Mouse (Mus musculus): ENCODE data around the gene Fnbp1. TPM values are rescaled to one million over a fixed set of nuclear protein-coding genes. Genes with fewer than 3 reads are reported as not detected.

The Fnbp1 gene
- polyA plus RNA-seq, 1 experiment from 2014 or later, result 17.3 TPM

DNA sequence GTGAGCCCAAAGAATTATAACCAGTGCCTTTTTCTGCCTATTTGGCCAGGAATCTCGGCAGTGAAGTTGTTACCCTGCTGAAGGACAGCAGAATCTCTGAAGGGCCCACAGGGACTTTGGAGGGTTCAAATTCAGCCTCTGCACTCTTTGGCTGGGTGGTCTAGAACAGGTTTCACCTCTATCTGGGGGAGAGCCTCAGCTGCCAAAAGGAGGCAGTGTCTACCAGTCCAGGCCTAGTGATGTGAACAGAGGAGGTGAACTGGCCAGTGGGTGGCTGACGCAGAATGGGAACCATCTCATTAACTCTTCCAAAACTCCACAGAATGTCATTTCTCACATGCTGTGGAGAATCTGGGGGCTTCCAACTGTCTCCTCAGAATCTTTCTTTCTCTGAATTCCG, 697 bp upstream of the Fnbp1 start:
- no peak for ATAC-seq (replicated peaks; ENCODE audit: low FRiP score)
- no peak for DNase-seq (ENCODE audit: low spot score)
- peak overlapping the region; percentile 79; the same call in 1 of the 2 replicates for H3K9ac ChIP-seq (ENCODE audit: low read length)

DNA sequence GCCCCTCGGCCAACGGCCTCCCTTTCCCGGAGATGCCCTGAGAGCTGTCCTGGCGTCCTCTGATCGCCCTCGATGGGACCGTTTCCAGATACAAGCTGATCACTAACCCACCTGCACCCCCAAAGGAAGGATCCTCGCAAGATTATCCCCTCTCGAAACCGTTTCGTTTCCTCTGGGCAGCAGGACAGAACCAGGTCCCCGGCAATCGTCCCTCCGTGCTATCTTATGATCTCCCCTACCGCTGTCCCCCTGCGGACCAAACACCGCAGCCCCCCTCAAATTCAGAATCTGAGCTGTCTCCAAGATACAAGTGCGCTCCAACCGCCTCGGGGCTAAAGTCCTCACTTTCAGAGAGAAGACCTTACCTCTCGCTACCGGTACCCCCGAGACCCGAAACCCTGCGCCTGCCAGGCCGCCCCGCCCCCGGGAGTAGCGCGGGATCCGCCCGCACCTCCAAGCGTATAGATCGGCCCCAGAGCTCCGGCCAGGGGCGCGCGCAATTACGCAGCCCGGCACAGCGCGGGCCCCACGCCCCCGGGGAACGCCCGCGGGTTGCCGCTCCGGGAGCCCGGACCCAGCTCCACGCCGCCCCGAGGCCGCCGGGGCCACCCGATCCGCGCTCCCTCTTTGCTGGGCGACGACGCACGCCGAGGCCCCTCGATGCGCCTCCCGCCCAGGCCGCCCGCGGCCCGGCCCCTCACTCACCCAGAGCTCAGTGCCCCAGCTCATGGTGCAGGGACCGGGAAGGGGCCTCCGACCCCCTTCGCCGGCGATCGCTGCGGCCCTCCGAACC, 538 bp downstream of the Fnbp1 start:
- under 1% methylated on average over 71 of the region's 78 CpGs for WGBS
- Histone ChIP-seq H3K4me1 (replicated peaks; ENCODE audit: control insufficient read depth, insufficient read depth, low read length) (peaks cover 5% of the 10 kb centered on the region; the same call in 1 of the 2 replicates), H3K27ac (ENCODE audit: low read depth, low read length) (peak overlapping the region; percentile 41; the same call in 1 of the 2 replicates), H3K9me3 (ENCODE audit: control insufficient read depth, low read length) (no peaks in the 10 kb centered on the region), H3K4me2 (ENCODE audit: low read depth, low read length, severe bottlenecking) (peak overlapping the region; percentile 73), H3K9ac (ENCODE audit: low read length) (peak overlapping the region; percentile 79), H3K4me3 (ENCODE audit: low read depth, low read length) (peak overlapping the region; percentile 75), H3K27me3 (ENCODE audit: control insufficient read depth, insufficient read depth, low read length) (peaks cover 2% of the 10 kb centered on the region; the same call in 1 of the 2 replicates), H3K36me3 (ENCODE audit: control insufficient read depth, insufficient read depth, low read length) (no peaks in the 10 kb centered on the region)
- peak; percentile 68 for DNase-seq (ENCODE audit: low spot score)
- ATAC-seq (replicated peaks; ENCODE audit: low FRiP score), result peak; percentile 66

More for the DNA sequence above, 697 bp upstream of the Fnbp1 start:
- 0 out of 2 replicates have a peak overlapping the region, but pooled peaks have one; percentile 12 for H3K27ac ChIP-seq (ENCODE audit: low read depth, low read length)
- H3K9me3 ChIP-seq (ENCODE audit: control insufficient read depth, low read length), result no peaks in the 10 kb centered on the region
- H3K4me2 ChIP-seq (ENCODE audit: low read depth, low read length, severe bottlenecking), result peak overlapping the region; percentile 73
- H3K4me1 ChIP-seq (replicated peaks; ENCODE audit: control insufficient read depth, insufficient read depth, low read length), result peaks cover 5% of the 10 kb centered on the region; the same call in 1 of the 2 replicates
- H3K4me3 ChIP-seq (ENCODE audit: low read depth, low read length), result peak overlapping the region; percentile 75
- WGBS, result 34% methylated on average over 3 of the region's 3 CpGs
- peaks cover 2% of the 10 kb centered on the region; the same call in 1 of the 2 replicates for H3K27me3 ChIP-seq (ENCODE audit: control insufficient read depth, insufficient read depth, low read length)
- no peaks in the 10 kb centered on the region for H3K36me3 ChIP-seq (ENCODE audit: control insufficient read depth, insufficient read depth, low read length)

DNA sequence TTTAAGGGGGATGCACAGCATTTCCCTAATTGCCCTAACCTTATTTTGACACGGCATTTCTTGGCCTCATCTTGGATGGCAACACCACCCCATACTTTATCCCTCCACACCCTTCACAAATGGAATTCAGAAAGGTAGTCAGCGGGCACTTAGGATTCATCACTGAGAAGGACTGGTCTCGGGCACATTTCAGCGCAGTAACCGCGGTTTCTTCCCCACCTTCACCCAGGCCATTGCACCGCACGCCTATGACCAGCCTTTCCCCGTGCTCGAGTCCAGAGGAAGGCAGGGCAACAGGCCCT, 1.1 kb downstream of the Fnbp1 start:
- no peak for DNase-seq (ENCODE audit: low spot score)
- no peak overlapping the region for H3K27ac ChIP-seq (ENCODE audit: low read depth, low read length)
- peaks cover 5% of the 10 kb centered on the region; the same call in 1 of the 2 replicates for H3K4me1 ChIP-seq (replicated peaks; ENCODE audit: control insufficient read depth, insufficient read depth, low read length)
- H3K4me2 ChIP-seq (ENCODE audit: low read depth, low read length, severe bottlenecking), result peak overlapping the region; percentile 73
- H3K36me3 ChIP-seq (ENCODE audit: control insufficient read depth, insufficient read depth, low read length), result no peaks in the 10 kb centered on the region
- H3K9ac ChIP-seq (ENCODE audit: low read length), result peak overlapping the region; percentile 79
- H3K27me3 ChIP-seq (ENCODE audit: control insufficient read depth, insufficient read depth, low read length), result peaks cover 2% of the 10 kb centered on the region; the same call in 1 of the 2 replicates
- no peak for ATAC-seq (replicated peaks; ENCODE audit: low FRiP score)
- WGBS, result 7% methylated on average over 10 of the region's 10 CpGs
- H3K9me3 ChIP-seq (ENCODE audit: control insufficient read depth, low read length), result no peaks in the 10 kb centered on the region
- peak overlapping the region; percentile 75 for H3K4me3 ChIP-seq (ENCODE audit: low read depth, low read length)

DNA sequence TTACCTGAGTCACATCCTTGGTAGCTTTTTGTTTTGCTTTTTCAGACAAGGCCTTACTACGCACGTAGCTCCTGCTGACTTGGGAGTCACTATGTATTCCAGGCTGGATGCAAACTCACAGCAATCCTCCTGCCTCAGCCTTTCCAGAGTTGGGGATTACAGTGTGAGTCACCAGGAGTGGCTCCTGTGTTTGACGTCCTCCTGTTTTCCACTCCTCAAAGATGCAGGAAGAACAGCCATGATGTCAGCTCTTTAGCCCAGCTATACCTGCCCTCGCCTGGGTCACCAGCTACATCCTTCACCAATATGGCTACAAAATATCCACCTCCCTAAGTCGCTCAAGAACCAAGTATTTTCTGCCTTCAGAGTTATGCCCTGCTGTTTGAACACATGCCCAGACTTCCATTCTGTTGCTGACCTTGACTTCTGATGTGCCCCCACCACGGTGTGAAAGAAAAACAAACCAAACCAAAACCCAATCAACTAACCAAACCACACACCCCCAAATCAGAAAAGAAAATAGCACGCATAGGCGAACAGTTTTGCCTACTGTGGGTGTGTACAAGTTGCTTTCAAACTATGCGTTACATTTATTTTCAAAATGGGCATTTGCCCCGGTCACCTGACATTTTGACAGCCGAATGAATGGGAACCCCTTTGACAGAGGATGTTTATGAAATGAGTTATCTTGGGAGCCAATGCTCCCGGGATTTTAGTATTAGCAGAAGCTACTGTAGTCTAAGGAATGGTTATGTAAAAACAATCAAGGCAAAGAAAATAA, 1.6 kb downstream of the Fnbp1 start:
- WGBS, result 84% methylated on average over 12 of the region's 12 CpGs

DNA sequence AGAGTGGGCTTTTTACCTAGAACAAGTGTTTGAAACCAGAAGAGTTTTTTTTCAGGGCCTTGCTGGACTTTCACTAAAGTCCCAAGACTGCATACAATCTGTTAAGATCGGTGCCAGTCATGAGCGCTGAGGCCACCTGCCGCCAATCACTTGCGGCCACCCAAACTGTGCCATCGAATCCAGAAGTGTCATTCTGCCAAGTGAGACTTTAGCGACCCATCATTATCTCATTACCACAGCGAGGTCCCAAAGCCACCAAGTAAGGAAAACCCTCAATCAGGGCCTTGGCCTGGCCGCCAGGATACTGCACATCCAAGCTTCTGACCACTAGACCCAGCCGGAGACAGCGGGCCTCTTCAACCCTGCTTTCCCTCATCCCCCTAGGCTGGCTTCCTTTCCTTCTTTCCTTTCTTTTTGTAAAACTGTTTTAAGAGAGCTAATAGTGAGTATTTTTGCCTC, 2.6 kb downstream of the Fnbp1 start:
- H3K4me2 ChIP-seq (ENCODE audit: low read depth, low read length, severe bottlenecking), result no peak overlapping the region
- H3K9ac ChIP-seq (ENCODE audit: low read length), result no peak overlapping the region
- peaks cover 2% of the 10 kb centered on the region; the same call in 1 of the 2 replicates for H3K27me3 ChIP-seq (ENCODE audit: control insufficient read depth, insufficient read depth, low read length)
- H3K4me3 ChIP-seq (ENCODE audit: low read depth, low read length), result no peak overlapping the region
- H3K36me3 ChIP-seq (ENCODE audit: control insufficient read depth, insufficient read depth, low read length), result no peaks in the 10 kb centered on the region
- ATAC-seq (replicated peaks; ENCODE audit: low FRiP score) (no peak), DNase-seq (ENCODE audit: low spot score) (no peak)
- WGBS, result 91% methylated on average over 10 of the region's 10 CpGs
- peaks cover 5% of the 10 kb centered on the region; the same call in 1 of the 2 replicates for H3K4me1 ChIP-seq (replicated peaks; ENCODE audit: control insufficient read depth, insufficient read depth, low read length)
- no peaks in the 10 kb centered on the region for H3K9me3 ChIP-seq (ENCODE audit: control insufficient read depth, low read length)
- H3K27ac ChIP-seq (ENCODE audit: low read depth, low read length), result no peak overlapping the region

More for the DNA sequence above, 1.6 kb downstream of the Fnbp1 start:
- peaks cover 2% of the 10 kb centered on the region; the same call in 1 of the 2 replicates for H3K27me3 ChIP-seq (ENCODE audit: control insufficient read depth, insufficient read depth, low read length)
- peak overlapping the region; percentile 75; the same call in 1 of the 2 replicates for H3K4me3 ChIP-seq (ENCODE audit: low read depth, low read length)
- H3K4me1 ChIP-seq (replicated peaks; ENCODE audit: control insufficient read depth, insufficient read depth, low read length), result peaks cover 5% of the 10 kb centered on the region; the same call in 1 of the 2 replicates
- H3K27ac ChIP-seq (ENCODE audit: low read depth, low read length), result no peak overlapping the region
- no peak for DNase-seq (ENCODE audit: low spot score)
- no peak overlapping the region for H3K9ac ChIP-seq (ENCODE audit: low read length)
- no peaks in the 10 kb centered on the region for H3K9me3 ChIP-seq (ENCODE audit: control insufficient read depth, low read length)
- H3K4me2 ChIP-seq (ENCODE audit: low read depth, low read length, severe bottlenecking), result peak overlapping the region; percentile 73; the same call in 1 of the 2 replicates
- H3K36me3 ChIP-seq (ENCODE audit: control insufficient read depth, insufficient read depth, low read length), result no peaks in the 10 kb centered on the region
- no peak for ATAC-seq (replicated peaks; ENCODE audit: low FRiP score)

DNA sequence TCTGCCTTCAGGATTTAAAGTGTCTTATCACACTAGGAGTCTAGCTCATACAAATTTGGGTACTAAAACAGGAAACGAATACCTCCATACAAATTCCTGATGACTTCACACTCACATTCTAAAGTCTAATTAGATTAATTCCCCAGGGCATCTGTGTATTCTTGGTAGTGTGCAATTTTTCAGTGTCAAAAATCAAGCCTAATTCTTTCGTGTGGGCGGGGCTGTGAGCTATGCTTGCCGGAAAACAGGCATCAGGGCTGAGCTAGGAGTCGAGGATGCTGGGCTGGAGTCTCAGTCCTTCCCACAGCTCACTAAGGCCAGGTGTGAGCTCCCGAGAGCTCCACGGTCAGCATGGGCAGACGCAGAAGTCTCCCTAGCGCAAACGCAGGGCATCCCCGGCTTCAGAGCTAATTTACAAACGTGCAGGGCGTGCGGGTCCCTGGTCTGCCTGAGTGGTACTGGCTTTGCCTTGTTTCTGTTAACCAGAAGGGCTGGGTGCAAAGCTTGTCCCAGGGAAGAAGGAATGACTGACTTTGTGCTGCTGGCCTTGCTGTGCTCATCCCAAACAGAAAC, 4.7 kb downstream of the Fnbp1 start:
- no peak for ATAC-seq (replicated peaks; ENCODE audit: low FRiP score)
- Histone ChIP-seq H3K27me3 (ENCODE audit: control insufficient read depth, insufficient read depth, low read length) (0 out of 2 replicates have a peak, but pooled peaks cover 2% of the 10 kb centered on the region), H3K4me3 (ENCODE audit: low read depth, low read length) (no peak overlapping the region), H3K4me2 (ENCODE audit: low read depth, low read length, severe bottlenecking) (no peak overlapping the region), H3K36me3 (ENCODE audit: control insufficient read depth, insufficient read depth, low read length) (no peaks in the 10 kb centered on the region), H3K9ac (ENCODE audit: low read length) (no peak overlapping the region), H3K4me1 (replicated peaks; ENCODE audit: control insufficient read depth, insufficient read depth, low read length) (peaks cover 3% of the 10 kb centered on the region; the same call in 1 of the 2 replicates), H3K9me3 (ENCODE audit: control insufficient read depth, low read length) (no peaks in the 10 kb centered on the region), H3K27ac (ENCODE audit: low read depth, low read length) (no peak overlapping the region)
- WGBS, result 79% methylated on average over 14 of the region's 14 CpGs
- no peak for DNase-seq (ENCODE audit: low spot score)

DNA sequence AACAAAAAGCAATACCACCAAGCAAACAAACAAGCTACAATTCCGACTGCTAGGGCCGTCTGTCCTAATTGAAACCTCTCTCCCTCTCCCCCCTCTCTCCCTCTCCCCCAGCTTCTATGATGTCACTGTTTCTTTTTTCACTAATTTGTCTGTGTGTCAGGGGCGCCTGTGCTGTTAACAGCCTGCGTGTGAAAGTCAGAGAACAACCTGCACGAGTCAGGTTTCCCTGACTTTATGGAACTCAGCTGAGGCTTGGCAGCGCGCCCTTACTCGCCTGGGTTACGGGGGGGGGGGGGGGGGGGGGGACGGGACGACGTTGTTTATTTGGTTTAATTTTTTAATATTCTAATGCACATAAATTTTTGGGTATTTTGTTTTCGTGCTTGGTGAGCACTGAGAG, 5.5 kb downstream of the Fnbp1 start:
- H3K4me2 ChIP-seq (ENCODE audit: low read depth, low read length, severe bottlenecking), result no peak overlapping the region
- no peaks in the 10 kb centered on the region for H3K36me3 ChIP-seq (ENCODE audit: control insufficient read depth, insufficient read depth, low read length)
- WGBS, result 77% methylated on average over 13 of the region's 13 CpGs
- DNase-seq (ENCODE audit: low spot score) (no peak), ATAC-seq (replicated peaks; ENCODE audit: low FRiP score) (no peak)
- H3K4me1 ChIP-seq (replicated peaks; ENCODE audit: control insufficient read depth, insufficient read depth, low read length), result peaks cover 3% of the 10 kb centered on the region; the same call in 1 of the 2 replicates
- H3K27me3 ChIP-seq (ENCODE audit: control insufficient read depth, insufficient read depth, low read length), result 0 out of 2 replicates have a peak, but pooled peaks cover 2% of the 10 kb centered on the region
- H3K9me3 ChIP-seq (ENCODE audit: control insufficient read depth, low read length), result no peaks in the 10 kb centered on the region
- no peak overlapping the region for H3K27ac ChIP-seq (ENCODE audit: low read depth, low read length)
- H3K9ac ChIP-seq (ENCODE audit: low read length), result no peak overlapping the region
- no peak overlapping the region for H3K4me3 ChIP-seq (ENCODE audit: low read depth, low read length)

DNA sequence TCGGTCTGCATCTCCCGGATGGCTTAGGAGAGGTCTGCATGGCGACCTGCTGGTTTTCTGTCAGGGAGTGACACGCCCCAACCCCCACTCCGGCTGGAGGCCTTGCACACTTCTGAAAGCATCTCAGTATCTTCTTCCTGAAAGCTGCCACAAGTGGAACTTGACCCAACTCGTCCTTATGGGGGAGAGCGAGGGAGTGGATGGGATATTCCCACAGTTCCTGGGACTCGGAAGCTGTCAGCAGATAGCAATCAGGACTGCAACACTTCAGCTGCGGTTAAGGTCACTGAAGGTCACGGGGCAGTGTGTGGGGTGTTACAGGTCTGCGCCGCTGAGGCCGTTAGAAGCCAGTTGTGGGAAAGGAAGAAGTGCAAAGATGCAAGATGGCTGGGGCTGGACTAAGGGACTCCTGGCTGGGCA, 6.3 kb downstream of the Fnbp1 start:
- Histone ChIP-seq H3K36me3 (ENCODE audit: control insufficient read depth, insufficient read depth, low read length) (no peaks in the 10 kb centered on the region), H3K4me3 (ENCODE audit: low read depth, low read length) (no peak overlapping the region), H3K9ac (ENCODE audit: low read length) (no peak overlapping the region), H3K27me3 (ENCODE audit: control insufficient read depth, insufficient read depth, low read length) (0 out of 2 replicates have a peak, but pooled peaks cover 2% of the 10 kb centered on the region), H3K4me1 (replicated peaks; ENCODE audit: control insufficient read depth, insufficient read depth, low read length) (no peaks in the 10 kb centered on the region), H3K9me3 (ENCODE audit: control insufficient read depth, low read length) (no peaks in the 10 kb centered on the region), H3K27ac (ENCODE audit: low read depth, low read length) (no peak overlapping the region), H3K4me2 (ENCODE audit: low read depth, low read length, severe bottlenecking) (no peak overlapping the region)
- 68% methylated on average over 13 of the region's 13 CpGs for WGBS
- DNase-seq (ENCODE audit: low spot score) (no peak), ATAC-seq (replicated peaks; ENCODE audit: low FRiP score) (no peak)

All from forebrain, embryonic 11.5 days (tissue).